Mouse (Mus musculus) kidney, embryonic 14.5 days (tissue): Measurements from ENCODE around the gene Zbtb20. TPM values are rescaled to one million over a fixed set of nuclear protein-coding genes. Genes with fewer than 3 reads are reported as not detected.

Experiments
- ATAC-seq: fragments of 200-750 bp; cut with Nextera tagmentation; 2 replicates; pipeline ENCODE4 v1.8.0; 2017; ENCODE audit warnings: moderate number of reproducible peaks, mild to moderate bottlenecking, moderate TSS enrichment, moderate library complexity; ENCODE audit not compliant: low FRiP score, low TSS enrichment
- H3K27ac ChIP-seq: fragments of 300-500 bp; sonication (generic); 2 replicates; pipeline ENCODE4 v1.5.1; 2014; ENCODE audit warnings: low read depth, mild to moderate bottlenecking, low read length, moderate library complexity, mixed read lengths
- H3K27me3 ChIP-seq: fragments of 300-500 bp; sonication (generic); 2 replicates; pipeline ENCODE4 v1.6.1; 2014; ENCODE audit warnings: mild to moderate bottlenecking, low read length; ENCODE audit not compliant: control insufficient read depth, insufficient read depth
- H3K36me3 ChIP-seq: fragments of 300-500 bp; sonication (generic); 2 replicates; pipeline ENCODE4 v1.6.1; 2014; ENCODE audit warnings: low read length, mixed read lengths; ENCODE audit not compliant: control insufficient read depth, insufficient read depth
- H3K4me1 ChIP-seq: fragments of 300-500 bp; sonication (generic); 2 replicates; pipeline ENCODE4 v1.6.1; 2014; ENCODE audit warnings: low read length, mixed read lengths; ENCODE audit not compliant: control insufficient read depth, insufficient read depth
- H3K4me2 ChIP-seq: fragments of 300-500 bp; sonication (generic); replicated peaks from 2 replicates; pipeline ENCODE4 v1.6.1; 2014; ENCODE audit warnings: low read depth, mild to moderate bottlenecking, low read length
- H3K4me3 ChIP-seq: fragments of 300-500 bp; sonication (generic); 2 replicates; pipeline ENCODE4 v1.5.1; 2014; ENCODE audit warnings: mild to moderate bottlenecking, low read length
- H3K9ac ChIP-seq: fragments of 300-500 bp; sonication (generic); 2 replicates; pipeline ENCODE4 v1.6.1; 2014; ENCODE audit warnings: low read depth, mild to moderate bottlenecking, low read length, moderate library complexity
- H3K9me3 ChIP-seq: fragments of 300-500 bp; sonication (generic); 2 replicates; pipeline ENCODE4 v1.6.1; 2016; ENCODE audit warnings: low read length; ENCODE audit not compliant: control insufficient read depth
- WGBS: fragments of 180-500 bp; shearing (Covaris S2); extraction: QIAGEN DNeasy Blood & Tissue Kit; methylation state at CpG from one replicate; pipeline ENCODE4 v1.1.7; 2014; 5-methylcytosine and 5-hydroxymethylcytosine counted together
- polyA plus RNA-seq: library from polyadenylated mRNA; unstranded; fragments of >200 nt; fragmentation: Nextera tagmentation; extraction: Ambion mirVana; gene quantifications from 2 replicates; pipeline ENCODE4 v1.2.1, GENCODE M21; 2014

The Zbtb20 gene
- polyA plus RNA-seq, 1 experiment from 2014 or later: 43.3 TPM

- Histone ChIP-seq H3K27ac (peak overlapping the region; percentile 97; the same call in 1 of the 2 replicates), H3K4me3 (no peak overlapping the region)
- 56% methylated on average over 3 of the region's 3 CpGs for WGBS
Observed at GRCm38 (mm10) chr16:42873942-42874341, 1.7 kb upstream of the Zbtb20 start.

GRCm38 (mm10) chr16:42874456-42874855 lies 1.2 kb upstream of the Zbtb20 start:
- Histone ChIP-seq H3K4me2 (peak overlapping the region; percentile 49), H3K9ac (peak overlapping the region; percentile 58), H3K4me1 (peaks cover 8% of the 10 kb centered on the region; the same call in 1 of the 2 replicates), H3K9me3 (no peaks in the 10 kb centered on the region), H3K27ac (peak overlapping the region; percentile 97), H3K36me3 (no peaks in the 10 kb centered on the region), H3K4me3 (peak overlapping the region; percentile 39), H3K27me3 (no peaks in the 10 kb centered on the region)
- under 1% methylated on average over 5 of the region's 5 CpGs for WGBS
- ATAC-seq: no peak

More at GRCm38 (mm10) chr16:42873942-42874341, 1.7 kb upstream of the Zbtb20 start:
- no peak for ATAC-seq
- Histone ChIP-seq H3K4me2 (no peak overlapping the region; the same call in 1 of the 2 replicates), H3K4me1 (peaks cover 8% of the 10 kb centered on the region; the same call in 1 of the 2 replicates), H3K27me3 (no peaks in the 10 kb centered on the region), H3K9me3 (no peaks in the 10 kb centered on the region), H3K36me3 (no peaks in the 10 kb centered on the region), H3K9ac (no peak overlapping the region)

GRCm38 (mm10) chr16:42874910-42875851 lies 500 bp upstream of the Zbtb20 start:
- ATAC-seq: peak; percentile 96
- H3K4me2 ChIP-seq: peak overlapping the region; percentile 49
- WGBS: under 1% methylated on average over 50 of the region's 54 CpGs
- peaks cover 8% of the 10 kb centered on the region; the same call in 1 of the 2 replicates for H3K4me1 ChIP-seq
- no peaks in the 10 kb centered on the region for H3K36me3 ChIP-seq
- no peaks in the 10 kb centered on the region for H3K9me3 ChIP-seq
- peak overlapping the region; percentile 54 for H3K4me3 ChIP-seq
- H3K9ac ChIP-seq: peak overlapping the region; percentile 68
- H3K27ac ChIP-seq: peak overlapping the region; percentile 99
- H3K27me3 ChIP-seq: no peaks in the 10 kb centered on the region

- peak; percentile 70 for ATAC-seq
- Histone ChIP-seq H3K27ac (peak overlapping the region; percentile 99), H3K9ac (peak overlapping the region; percentile 68), H3K36me3 (no peaks in the 10 kb centered on the region), H3K27me3 (no peaks in the 10 kb centered on the region), H3K4me1 (peaks cover 8% of the 10 kb centered on the region; the same call in 1 of the 2 replicates), H3K4me3 (peak overlapping the region; percentile 54), H3K9me3 (no peaks in the 10 kb centered on the region), H3K4me2 (peak overlapping the region; percentile 50)
- WGBS: under 1% methylated on average over 27 of the region's 62 CpGs
Observed at GRCm38 (mm10) chr16:42876021-42877000, 630 bp downstream of the Zbtb20 start.

- no peaks in the 10 kb centered on the region for H3K9me3 ChIP-seq
- no peak overlapping the region for H3K4me2 ChIP-seq
- H3K4me1 ChIP-seq: peaks cover 4% of the 10 kb centered on the region; the same call in 1 of the 2 replicates
- no peaks in the 10 kb centered on the region for H3K27me3 ChIP-seq
- no peak overlapping the region for H3K9ac ChIP-seq
- WGBS: 74% methylated on average over 3 of the region's 3 CpGs
- H3K4me3 ChIP-seq: no peak overlapping the region
- H3K27ac ChIP-seq: no peak overlapping the region
- no peaks in the 10 kb centered on the region for H3K36me3 ChIP-seq
- no peak for ATAC-seq
Observed at GRCm38 (mm10) chr16:42880046-42880445, 4.4 kb downstream of the Zbtb20 start.

GRCm38 (mm10) chr16:42885538-42885937 lies 9.9 kb downstream of the Zbtb20 start:
- no peak overlapping the region; the same call in 1 of the 2 replicates for H3K27ac ChIP-seq
- WGBS: 45% methylated on average over 2 of the region's 2 CpGs
- ATAC-seq: peak; percentile 88; the same call in 1 of the 2 replicates

GRCm38 (mm10) chr16:42885964-42886363 lies 10.3 kb downstream of the Zbtb20 start:
- Histone ChIP-seq H3K9ac (no peak overlapping the region), H3K9me3 (no peaks in the 10 kb centered on the region), H3K27ac (no peak overlapping the region; the same call in 1 of the 2 replicates), H3K36me3 (no peaks in the 10 kb centered on the region), H3K4me2 (no peak overlapping the region), H3K27me3 (no peaks in the 10 kb centered on the region), H3K4me1 (no peaks in the 10 kb centered on the region), H3K4me3 (no peak overlapping the region)
- ATAC-seq: no peak
- 73% methylated on average over 7 of the region's 7 CpGs for WGBS

More at GRCm38 (mm10) chr16:42885538-42885937, 9.9 kb downstream of the Zbtb20 start:
- H3K4me3 ChIP-seq: no peak overlapping the region
- H3K4me2 ChIP-seq: no peak overlapping the region
- H3K9ac ChIP-seq: no peak overlapping the region
- H3K9me3 ChIP-seq: no peaks in the 10 kb centered on the region
- no peaks in the 10 kb centered on the region for H3K36me3 ChIP-seq
- H3K4me1 ChIP-seq: no peaks in the 10 kb centered on the region
- no peaks in the 10 kb centered on the region for H3K27me3 ChIP-seq

GRCm38 (mm10) chr16:42897125-42897693 lies 21.5 kb downstream of the Zbtb20 start:
- ATAC-seq: no peak
- no peaks in the 10 kb centered on the region for H3K9me3 ChIP-seq
- H3K4me2 ChIP-seq: no peak overlapping the region
- WGBS: 81% methylated on average over 3 of the region's 3 CpGs
- no peak overlapping the region for H3K4me3 ChIP-seq
- no peaks in the 10 kb centered on the region for H3K4me1 ChIP-seq
- no peaks in the 10 kb centered on the region for H3K36me3 ChIP-seq
- no peak overlapping the region for H3K9ac ChIP-seq
- H3K27ac ChIP-seq: no peak overlapping the region
- H3K27me3 ChIP-seq: no peaks in the 10 kb centered on the region
